Mouse (Mus musculus): ENCODE measurements around the gene Siah1b.

DNA sequence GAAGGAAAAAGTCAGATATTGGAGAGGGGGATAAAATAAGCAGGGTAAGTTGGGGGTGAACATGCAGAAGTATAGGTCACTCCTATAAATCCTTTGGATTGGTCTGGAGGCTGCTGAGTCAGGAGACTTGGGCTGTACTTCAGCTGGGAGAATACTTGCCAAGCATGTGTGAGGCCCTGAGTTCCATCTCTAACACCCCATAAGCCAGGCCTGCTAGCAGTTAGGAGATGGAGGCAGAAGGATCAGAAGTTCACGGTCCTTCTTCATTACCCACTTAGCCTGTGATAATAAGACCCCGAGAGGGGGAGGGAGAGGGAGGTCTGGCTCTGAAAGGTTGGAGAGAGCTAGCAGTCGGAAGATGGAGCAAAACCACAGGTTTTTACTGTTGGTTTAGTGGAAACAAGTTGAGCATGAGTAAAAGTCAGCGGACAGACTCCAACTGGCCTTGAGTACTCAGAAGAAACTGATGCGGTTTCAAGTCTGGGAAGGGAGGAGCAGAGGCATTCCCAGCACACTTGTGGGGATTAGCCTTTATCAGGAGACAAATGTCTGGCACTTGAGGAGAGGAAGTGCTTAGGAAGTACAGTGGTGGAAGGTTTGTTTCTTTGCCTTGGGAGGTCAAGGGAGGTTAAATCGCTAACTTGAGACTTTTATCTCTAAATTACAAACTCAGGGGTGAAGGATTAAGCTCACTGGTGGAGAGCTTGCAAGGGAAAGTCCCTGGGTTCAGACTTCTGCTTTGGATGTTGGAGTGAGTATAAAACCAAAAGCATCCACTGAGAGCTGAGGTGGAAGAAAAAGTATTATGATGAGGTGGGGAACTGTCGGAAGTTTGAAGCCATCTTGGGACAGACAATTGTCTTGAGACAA, 16.2 kb upstream of the Siah1b start:
- TF ChIP-seq CHD2 (IDR thresholded peaks at IDR 0.05; ENCODE audit: low read depth, low read length) (no peak), HCFC1 (IDR thresholded peaks at IDR 0.05; ENCODE audit: borderline replicate concordance, insufficient read depth, low read length) (no peak), MAFK (IDR thresholded peaks at IDR 0.05; ENCODE audit: insufficient read depth, low read depth, low read length) (no peak), ZNF384 (IDR thresholded peaks at IDR 0.05; ENCODE audit: low read depth, low read length) (no peak), ZC3H11A (IDR thresholded peaks at IDR 0.05; ENCODE audit: borderline replicate concordance, low read depth, low read length) (no peak)
